Comparison of ENCODE assay signal across 8 mouse cellular contexts in the genomic region with DNA sequence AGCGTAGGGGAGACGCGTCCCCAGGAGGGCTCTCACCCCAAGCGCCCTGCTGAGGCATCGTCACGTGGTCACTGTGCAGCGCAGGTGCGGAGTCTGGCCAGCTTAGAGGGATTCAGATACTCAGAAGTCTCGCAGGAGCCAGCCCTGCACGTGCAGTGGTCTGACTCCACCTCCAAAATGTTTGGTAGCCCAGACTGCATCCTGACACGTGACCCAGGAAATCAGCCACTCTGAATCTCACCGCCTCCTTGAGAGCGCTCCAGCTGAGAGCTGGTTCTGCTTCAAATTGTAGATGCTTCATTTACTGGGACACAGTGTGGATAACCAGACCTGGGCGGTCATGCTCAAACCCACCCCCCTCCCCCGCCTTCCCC.
DNase-seq lines count a peak whose midpoint lies in the region; ATAC-seq and TF ChIP-seq lines count a peak whose summit lies in the region.

No protein-coding gene starts in this region.

- H3K27ac ChIP-seq in embryonic facial prominence, embryonic 14.5 days (replicated peaks; ENCODE audit: low read depth, low read length): no peak overlapping the region; the same call in 1 of the 2 replicates
- H3K27ac ChIP-seq in limb, embryonic 10.5 days: peak overlapping the region; percentile 74
- H3K27ac ChIP-seq in midbrain, embryonic 11.5 days (ENCODE audit: low read depth, low read length): no peak overlapping the region; the same call in 1 of the 2 replicates
- no peak overlapping the region for H3K27ac ChIP-seq in small intestine, adult 2 months (ENCODE audit: insufficient read depth, low read depth, low read length)

- H3K9ac ChIP-seq in embryonic facial prominence, embryonic 14.5 days (ENCODE audit: low read depth, low read length): 0 out of 2 replicates have a peak overlapping the region, but pooled peaks have one; percentile 40
- H3K9ac ChIP-seq in midbrain, embryonic 11.5 days (ENCODE audit: low read length): peak overlapping the region; percentile 17

- H3K36me3 ChIP-seq in embryonic facial prominence, embryonic 14.5 days (ENCODE audit: control insufficient read depth, insufficient read depth, low read length): no peaks in the 10 kb centered on the region
- H3K36me3 ChIP-seq in limb, embryonic 10.5 days: no peaks in the 10 kb centered on the region
- H3K36me3 ChIP-seq in midbrain, embryonic 11.5 days (ENCODE audit: control insufficient read depth, insufficient read depth, low read length): no peaks in the 10 kb centered on the region
- no peaks in the 10 kb centered on the region for H3K36me3 ChIP-seq in small intestine, adult 2 months (ENCODE audit: control insufficient read depth, insufficient read depth, low read length)

- H3K4me2 ChIP-seq in embryonic facial prominence, embryonic 14.5 days (ENCODE audit: low read depth, low read length): peak overlapping the region; percentile 57
- H3K4me2 ChIP-seq in midbrain, embryonic 11.5 days: peak overlapping the region; percentile 44

- H3K4me1 ChIP-seq in embryonic facial prominence, embryonic 14.5 days (ENCODE audit: control insufficient read depth, insufficient read depth, low read length): peaks cover 24% of the 10 kb centered on the region
- peaks cover 16% of the 10 kb centered on the region for H3K4me1 ChIP-seq in limb, embryonic 10.5 days
- H3K4me1 ChIP-seq in midbrain, embryonic 11.5 days (ENCODE audit: control insufficient read depth, insufficient read depth, low read length): peaks cover 12% of the 10 kb centered on the region
- H3K4me1 ChIP-seq in small intestine, adult 2 months (ENCODE audit: control insufficient read depth, insufficient read depth, insufficient read length, low read length): peaks cover 5% of the 10 kb centered on the region

- TF ChIP-seq POLR2A in brain, embryonic 14.5 days (IDR thresholded peaks at IDR 0.05; ENCODE audit: borderline replicate concordance, extremely low read depth, insufficient read depth, insufficient read length, poor library complexity, severe bottlenecking): peak; percentile 23; the same call in 1 of the 2 replicates
- TF ChIP-seq POLR2A in small intestine, adult 2 months (IDR thresholded peaks at IDR 0.05; ENCODE audit: low read depth, low read length): no peak

- 2% methylated on average over 15 of the region's 15 CpGs for WGBS in embryonic facial prominence, embryonic 14.5 days
- WGBS in limb, embryonic 10.5 days: 2% methylated on average over 15 of the region's 15 CpGs
- WGBS in midbrain, embryonic 11.5 days: 1% methylated on average over 15 of the region's 15 CpGs
- 2% methylated on average over 15 of the region's 15 CpGs for WGBS in small intestine, adult 2 months

- H3K27me3 ChIP-seq in embryonic facial prominence, embryonic 14.5 days (replicated peaks; ENCODE audit: control insufficient read depth, insufficient read depth, low read length): no peaks in the 10 kb centered on the region
- H3K27me3 ChIP-seq in limb, embryonic 10.5 days (ENCODE audit: low read depth, poor library complexity, severe bottlenecking): no peaks in the 10 kb centered on the region
- H3K27me3 ChIP-seq in midbrain, embryonic 11.5 days (ENCODE audit: control insufficient read depth, insufficient read depth, low read length): no peaks in the 10 kb centered on the region; the same call in 1 of the 2 replicates
- no peaks in the 10 kb centered on the region for H3K27me3 ChIP-seq in small intestine, adult 2 months (ENCODE audit: control insufficient read depth, insufficient read depth, low read length)

- no peak for TF ChIP-seq CTCF in brain, embryonic 14.5 days (IDR thresholded peaks at IDR 0.05; ENCODE audit: borderline replicate concordance, extremely low read depth, insufficient read depth, insufficient read length)
- TF ChIP-seq CTCF in small intestine, adult 2 months (IDR thresholded peaks at IDR 0.05; ENCODE audit: extremely low read depth, insufficient read length, insufficient replicate concordance, low read depth, low read length): no peak

- H3K9me3 ChIP-seq in embryonic facial prominence, embryonic 14.5 days (ENCODE audit: control insufficient read depth, low read length): no peaks in the 10 kb centered on the region
- no peaks in the 10 kb centered on the region for H3K9me3 ChIP-seq in limb, embryonic 10.5 days (replicated peaks)
- no peaks in the 10 kb centered on the region for H3K9me3 ChIP-seq in midbrain, embryonic 11.5 days (ENCODE audit: control insufficient read depth, low read length)

- peak; percentile 97 for ATAC-seq in embryonic facial prominence, embryonic 14.5 days (ENCODE audit: low read depth)
- ATAC-seq in midbrain, embryonic 11.5 days (ENCODE audit: low FRiP score): peak; percentile 95
- ATAC-seq in activated CD4-positive, CD25-positive, alpha-beta regulatory T cell, adult 4 months: no peak

- peak; percentile 96 for DNase-seq in brain, embryonic 14.5 days (ENCODE audit: low read depth)
- peak; percentile 93 for DNase-seq in embryonic facial prominence, embryonic 14.5 days (ENCODE audit: low spot score)
- peak; percentile 58 to 72 for DNase-seq in heart, adult 9 months (ENCODE audit: low spot score in 2 of 2)
- peak; percentile 70 for DNase-seq in kidney, adult 9 months
- DNase-seq in limb, embryonic 10.5 days (ENCODE audit: low spot score): peak; percentile 79
- DNase-seq in midbrain, embryonic 11.5 days (ENCODE audit: low spot score, missing footprints): no peak

- H3K4me3 ChIP-seq in embryonic facial prominence, embryonic 14.5 days (ENCODE audit: low read depth, low read length): peak overlapping the region; percentile 23
- peak overlapping the region; percentile 45 for H3K4me3 ChIP-seq in limb, embryonic 10.5 days
- peak overlapping the region; percentile 9 for H3K4me3 ChIP-seq in midbrain, embryonic 11.5 days (ENCODE audit: low read depth, low read length)
- H3K4me3 ChIP-seq in small intestine, adult 2 months (ENCODE audit: low read depth, low read length): peak overlapping the region; percentile 22; the same call in 1 of the 2 replicates
